Mouse (Mus musculus) brain, embryonic 14.5 days (tissue): Measurements from ENCODE around the gene Rps28.

Source experiments
- CTCF ChIP-seq: fragments of 200-500 bp; IDR thresholded peaks from 2 replicates; pipeline ENCODE4 v1.5.1; 2012; ENCODE audit warnings: inconsistent platforms, mild to moderate bottlenecking, moderate library complexity, borderline replicate concordance; ENCODE audit not compliant: insufficient read depth, insufficient read length; ENCODE audit errors: extremely low read depth
- POLR2A ChIP-seq: fragments of 200-500 bp; IDR thresholded peaks from 2 replicates; pipeline ENCODE4 v1.6.1; 2012; ENCODE audit warnings: mild to moderate bottlenecking, inconsistent platforms, borderline replicate concordance; ENCODE audit not compliant: poor library complexity, insufficient read depth, insufficient read length, severe bottlenecking; ENCODE audit errors: extremely low read depth

- no peak for TF ChIP-seq CTCF
- TF ChIP-seq POLR2A: no peak
Measured at GRCm38 (mm10) chr17:33784939-33785338, 39.4 kb downstream of the Rps28 start.
